Mouse (Mus musculus): Measurements from ENCODE around the gene Knstrn. TPM values are rescaled to one million over a fixed set of nuclear protein-coding genes. Genes with fewer than 3 reads are reported as not detected.

The Knstrn gene
- polyA plus RNA-seq, 1 experiment from 2014 or later: 195 TPM

- no peak for ATAC-seq (replicated peaks; ENCODE audit: insufficient number of reproducible peaks, low FRiP score, low TSS enrichment, low read depth)
- no peaks in the 10 kb centered on the region for H3K27me3 ChIP-seq (ENCODE audit: control insufficient read depth, insufficient read depth, low read length)
- no peak overlapping the region for H3K4me3 ChIP-seq (ENCODE audit: low read depth, low read length)
- DNase-seq (ENCODE audit: low spot score): no peak
- H3K9ac ChIP-seq (replicated peaks; ENCODE audit: low read length): no peak overlapping the region
- H3K9me3 ChIP-seq (replicated peaks; ENCODE audit: control insufficient read depth, low read length): no peaks in the 10 kb centered on the region
- H3K4me2 ChIP-seq (ENCODE audit: low read depth, low read length): no peak overlapping the region
- WGBS: 63% methylated on average over 7 of the region's 7 CpGs
- H3K27ac ChIP-seq (replicated peaks; ENCODE audit: low read depth, low read length): no peak overlapping the region
- no peaks in the 10 kb centered on the region for H3K36me3 ChIP-seq (replicated peaks; ENCODE audit: control insufficient read depth, insufficient read depth, low read depth, low read length)
- no peaks in the 10 kb centered on the region for H3K4me1 ChIP-seq (ENCODE audit: control insufficient read depth, insufficient read depth, low read length)
These were observed 32.4 kb downstream of the Knstrn start for GRCm38 (mm10) chr2:118846246-118846645.

DNA sequence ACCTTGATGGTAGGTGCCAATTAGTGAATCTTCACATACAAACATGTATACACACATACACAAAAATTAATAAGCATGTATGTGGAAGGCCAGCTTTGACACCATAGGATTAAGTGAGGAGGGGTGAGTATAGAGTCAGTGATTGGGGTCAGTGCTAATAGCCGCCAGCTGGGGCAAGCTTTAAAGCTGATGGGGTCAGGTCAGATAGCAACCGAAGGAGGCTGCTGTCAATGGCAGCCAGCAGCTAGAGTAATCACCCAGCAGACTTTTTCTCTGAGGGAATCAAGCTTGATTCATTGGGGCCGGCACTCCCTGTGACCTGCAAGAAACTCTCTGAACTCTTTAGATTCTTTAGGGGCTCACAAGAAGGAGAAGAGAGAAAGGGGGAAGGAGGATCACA is 38.0 kb downstream of the Knstrn start:
- WGBS: 20% methylated on average over 3 of the region's 3 CpGs
- ATAC-seq (replicated peaks; ENCODE audit: insufficient number of reproducible peaks, low FRiP score, low TSS enrichment, low read depth): no peak

DNA sequence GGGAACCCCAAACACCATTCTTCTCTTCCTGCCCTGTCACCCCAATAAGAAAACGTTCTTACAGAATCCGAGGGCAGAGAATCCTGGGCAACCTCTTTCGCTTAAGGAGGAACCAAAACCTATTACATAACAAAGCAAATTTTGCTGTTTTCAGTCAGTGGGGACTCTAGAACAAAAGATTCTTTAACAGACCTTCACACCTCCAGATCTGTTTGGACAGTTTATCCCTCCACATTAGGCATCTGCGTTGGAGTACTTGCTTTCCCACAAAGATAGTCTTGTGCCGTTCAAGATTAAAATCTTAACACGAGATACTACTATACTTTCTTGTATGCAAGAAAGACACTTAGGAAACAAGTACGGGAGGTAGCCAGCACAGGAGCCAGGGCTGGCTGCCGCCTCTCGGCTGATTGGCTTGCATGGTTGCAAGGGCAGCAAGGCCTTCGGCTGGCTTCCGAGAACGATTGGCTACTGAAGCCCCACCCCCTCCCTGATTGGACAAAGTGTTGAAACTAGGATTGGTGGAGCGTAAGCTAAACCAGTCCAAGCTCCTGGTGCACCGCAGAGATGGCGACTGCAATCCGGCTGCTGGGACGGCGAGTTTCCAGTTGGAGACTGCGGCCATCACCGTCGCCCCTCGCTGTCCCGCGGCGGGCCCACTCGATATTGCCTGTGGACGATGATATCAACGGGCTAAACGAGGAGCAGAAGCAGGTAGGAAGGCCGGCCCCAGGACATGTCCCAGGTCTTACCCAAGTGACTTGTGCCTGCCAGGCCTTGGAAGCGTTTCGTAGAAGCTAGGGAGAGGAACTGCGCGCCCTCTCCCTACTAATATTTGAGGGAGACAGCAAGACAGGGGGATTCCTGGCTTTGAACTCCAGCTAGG is 47.9 kb downstream of the Knstrn start, which contains the start of gene Ivd:
Gene Ivd (plus strand): TSS at position 501 of the 886 bp plus-strand sequence.
- no peaks in the 10 kb centered on the region for H3K9me3 ChIP-seq (replicated peaks; ENCODE audit: control insufficient read depth, low read length)
- no peaks in the 10 kb centered on the region for H3K27me3 ChIP-seq (ENCODE audit: control insufficient read depth, insufficient read depth, low read length)
- peak; percentile 97 for DNase-seq (ENCODE audit: low spot score)
- H3K4me3 ChIP-seq (ENCODE audit: low read depth, low read length): peak within 1 kb of the TSS; percentile 67
- peak; percentile 97 for ATAC-seq (replicated peaks; ENCODE audit: insufficient number of reproducible peaks, low FRiP score, low TSS enrichment, low read depth)
- H3K27ac ChIP-seq (replicated peaks; ENCODE audit: low read depth, low read length): peak within 1 kb of the TSS; percentile 58; the same call in 1 of the 2 replicates
- H3K9ac ChIP-seq (replicated peaks; ENCODE audit: low read length): peak within 1 kb of the TSS; percentile 78
- H3K36me3 ChIP-seq (replicated peaks; ENCODE audit: control insufficient read depth, insufficient read depth, low read depth, low read length): no peaks in the 10 kb centered on the region
- peak within 1 kb of the TSS; percentile 62 for H3K4me2 ChIP-seq (ENCODE audit: low read depth, low read length)
- 1% methylated on average over 34 of the region's 34 CpGs for WGBS
- H3K4me1 ChIP-seq (ENCODE audit: control insufficient read depth, insufficient read depth, low read length): no peaks in the 10 kb centered on the region

More for the DNA sequence above, 38.0 kb downstream of the Knstrn start:
- Histone ChIP-seq H3K27me3 (ENCODE audit: control insufficient read depth, insufficient read depth, low read length) (no peaks in the 10 kb centered on the region), H3K4me1 (ENCODE audit: control insufficient read depth, insufficient read depth, low read length) (no peaks in the 10 kb centered on the region), H3K27ac (replicated peaks; ENCODE audit: low read depth, low read length) (no peak overlapping the region), H3K4me2 (ENCODE audit: low read depth, low read length) (no peak overlapping the region), H3K9ac (replicated peaks; ENCODE audit: low read length) (no peak overlapping the region), H3K4me3 (ENCODE audit: low read depth, low read length) (no peak overlapping the region), H3K9me3 (replicated peaks; ENCODE audit: control insufficient read depth, low read length) (no peaks in the 10 kb centered on the region), H3K36me3 (replicated peaks; ENCODE audit: control insufficient read depth, insufficient read depth, low read depth, low read length) (no peaks in the 10 kb centered on the region)
- DNase-seq (ENCODE audit: low spot score): no peak

- H3K27ac ChIP-seq (replicated peaks; ENCODE audit: low read depth, low read length): no peak overlapping the region
- ATAC-seq (replicated peaks; ENCODE audit: insufficient number of reproducible peaks, low FRiP score, low TSS enrichment, low read depth): no peak
- WGBS: 18% methylated on average over 3 of the region's 3 CpGs
- H3K9me3 ChIP-seq (replicated peaks; ENCODE audit: control insufficient read depth, low read length): no peaks in the 10 kb centered on the region
- no peaks in the 10 kb centered on the region for H3K4me1 ChIP-seq (ENCODE audit: control insufficient read depth, insufficient read depth, low read length)
- no peak for DNase-seq (ENCODE audit: low spot score)
- peak overlapping the region; percentile 78 for H3K9ac ChIP-seq (replicated peaks; ENCODE audit: low read length)
- H3K36me3 ChIP-seq (replicated peaks; ENCODE audit: control insufficient read depth, insufficient read depth, low read depth, low read length): no peaks in the 10 kb centered on the region
- peak overlapping the region; percentile 62 for H3K4me2 ChIP-seq (ENCODE audit: low read depth, low read length)
- no peaks in the 10 kb centered on the region for H3K27me3 ChIP-seq (ENCODE audit: control insufficient read depth, insufficient read depth, low read length)
- peak overlapping the region; percentile 67 for H3K4me3 ChIP-seq (ENCODE audit: low read depth, low read length)
These were observed 48.5 kb downstream of the Knstrn start for GRCm38 (mm10) chr2:118862340-118862675.

GRCm38 (mm10) chr2:118870601-118871000 is 56.8 kb downstream of the Knstrn start:
- Histone ChIP-seq H3K9ac (replicated peaks; ENCODE audit: low read length) (no peak overlapping the region), H3K9me3 (replicated peaks; ENCODE audit: control insufficient read depth, low read length) (no peaks in the 10 kb centered on the region), H3K27me3 (ENCODE audit: control insufficient read depth, insufficient read depth, low read length) (no peaks in the 10 kb centered on the region), H3K4me3 (ENCODE audit: low read depth, low read length) (no peak overlapping the region), H3K36me3 (replicated peaks; ENCODE audit: control insufficient read depth, insufficient read depth, low read depth, low read length) (no peaks in the 10 kb centered on the region; the same call in none of the 2 replicates), H3K4me2 (ENCODE audit: low read depth, low read length) (no peak overlapping the region), H3K4me1 (ENCODE audit: control insufficient read depth, insufficient read depth, low read length) (no peaks in the 10 kb centered on the region), H3K27ac (replicated peaks; ENCODE audit: low read depth, low read length) (no peak overlapping the region)
- WGBS: 89% methylated on average over 3 of the region's 3 CpGs
- ATAC-seq (replicated peaks; ENCODE audit: insufficient number of reproducible peaks, low FRiP score, low TSS enrichment, low read depth) (no peak), DNase-seq (ENCODE audit: low spot score) (no peak)

GRCm38 (mm10) chr2:118871032-118871431 is 57.2 kb downstream of the Knstrn start:
- no peaks in the 10 kb centered on the region for H3K27me3 ChIP-seq (ENCODE audit: control insufficient read depth, insufficient read depth, low read length)
- no peak overlapping the region for H3K9ac ChIP-seq (replicated peaks; ENCODE audit: low read length)
- ATAC-seq (replicated peaks; ENCODE audit: insufficient number of reproducible peaks, low FRiP score, low TSS enrichment, low read depth): no peak
- no peak for DNase-seq (ENCODE audit: low spot score)
- H3K9me3 ChIP-seq (replicated peaks; ENCODE audit: control insufficient read depth, low read length): no peaks in the 10 kb centered on the region
- no peak overlapping the region for H3K4me3 ChIP-seq (ENCODE audit: low read depth, low read length)
- no peaks in the 10 kb centered on the region; the same call in none of the 2 replicates for H3K36me3 ChIP-seq (replicated peaks; ENCODE audit: control insufficient read depth, insufficient read depth, low read depth, low read length)
- no peaks in the 10 kb centered on the region for H3K4me1 ChIP-seq (ENCODE audit: control insufficient read depth, insufficient read depth, low read length)
- H3K27ac ChIP-seq (replicated peaks; ENCODE audit: low read depth, low read length): no peak overlapping the region
- WGBS: 64% methylated on average over 1 of the region's 1 CpGs
- no peak overlapping the region for H3K4me2 ChIP-seq (ENCODE audit: low read depth, low read length)

GRCm38 (mm10) chr2:118873018-118873417 is 59.2 kb downstream of the Knstrn start:
- H3K4me3 ChIP-seq (ENCODE audit: low read depth, low read length): no peak overlapping the region
- no peak overlapping the region for H3K9ac ChIP-seq (replicated peaks; ENCODE audit: low read length)
- H3K4me2 ChIP-seq (ENCODE audit: low read depth, low read length): no peak overlapping the region
- H3K4me1 ChIP-seq (ENCODE audit: control insufficient read depth, insufficient read depth, low read length): no peaks in the 10 kb centered on the region
- WGBS: 83% methylated on average over 5 of the region's 5 CpGs
- H3K36me3 ChIP-seq (replicated peaks; ENCODE audit: control insufficient read depth, insufficient read depth, low read depth, low read length): no peaks in the 10 kb centered on the region; the same call in none of the 2 replicates
- DNase-seq (ENCODE audit: low spot score) (no peak), ATAC-seq (replicated peaks; ENCODE audit: insufficient number of reproducible peaks, low FRiP score, low TSS enrichment, low read depth) (no peak)
- no peaks in the 10 kb centered on the region for H3K9me3 ChIP-seq (replicated peaks; ENCODE audit: control insufficient read depth, low read length)
- H3K27ac ChIP-seq (replicated peaks; ENCODE audit: low read depth, low read length): no peak overlapping the region
- H3K27me3 ChIP-seq (ENCODE audit: control insufficient read depth, insufficient read depth, low read length): no peaks in the 10 kb centered on the region

GRCm38 (mm10) chr2:118873890-118874430 is 60.2 kb downstream of the Knstrn start:
- DNase-seq (ENCODE audit: low spot score): no peak
- Histone ChIP-seq H3K36me3 (replicated peaks; ENCODE audit: control insufficient read depth, insufficient read depth, low read depth, low read length) (no peaks in the 10 kb centered on the region; the same call in none of the 2 replicates), H3K9me3 (replicated peaks; ENCODE audit: control insufficient read depth, low read length) (no peaks in the 10 kb centered on the region), H3K4me1 (ENCODE audit: control insufficient read depth, insufficient read depth, low read length) (no peaks in the 10 kb centered on the region), H3K4me2 (ENCODE audit: low read depth, low read length) (no peak overlapping the region), H3K9ac (replicated peaks; ENCODE audit: low read length) (no peak overlapping the region), H3K4me3 (ENCODE audit: low read depth, low read length) (no peak overlapping the region), H3K27me3 (ENCODE audit: control insufficient read depth, insufficient read depth, low read length) (no peaks in the 10 kb centered on the region), H3K27ac (replicated peaks; ENCODE audit: low read depth, low read length) (no peak overlapping the region)
- ATAC-seq (replicated peaks; ENCODE audit: insufficient number of reproducible peaks, low FRiP score, low TSS enrichment, low read depth): no peak
- WGBS: 89% methylated on average over 6 of the region's 6 CpGs
